Mouse (Mus musculus) liver, postnatal 0 days (tissue): Measurements from ENCODE around the gene 5730522E02Rik.

ENCODE experiments used
- CTCF ChIP-seq: sonication (generic); IDR thresholded peaks from 2 replicates; pipeline ENCODE4 v1.5.1; 2016; ENCODE audit warnings: antibody characterized with exemption, low read depth
- EP300 ChIP-seq: IDR thresholded peaks from 2 replicates; pipeline ENCODE4 v1.6.1; 2016; ENCODE audit warnings: antibody characterized with exemption, low read depth, mild to moderate bottlenecking

DNA sequence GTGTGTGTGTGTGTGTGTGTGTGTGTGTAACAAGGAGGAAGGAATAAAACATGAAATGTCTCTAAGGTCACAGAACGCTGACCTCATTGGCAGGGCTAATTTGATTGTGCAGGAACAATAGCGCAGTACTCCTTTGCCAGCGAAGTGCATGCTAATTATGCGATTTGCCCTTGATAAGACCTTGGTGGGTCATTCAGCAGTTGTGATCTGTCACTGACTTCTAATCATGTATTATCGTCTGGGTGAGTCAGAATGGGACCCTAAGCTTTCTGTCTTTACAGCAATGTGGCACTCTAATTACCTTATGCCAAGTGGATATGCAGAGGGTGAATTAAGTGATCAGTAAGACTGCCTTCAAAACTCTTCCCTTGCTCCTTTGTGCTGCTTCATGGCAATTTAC, 514.4 kb downstream of the 5730522E02Rik start:
- TF ChIP-seq CTCF (no peak), EP300 (no peak)
